Mouse (Mus musculus): ENCODE results near the gene Spen.

DNA sequence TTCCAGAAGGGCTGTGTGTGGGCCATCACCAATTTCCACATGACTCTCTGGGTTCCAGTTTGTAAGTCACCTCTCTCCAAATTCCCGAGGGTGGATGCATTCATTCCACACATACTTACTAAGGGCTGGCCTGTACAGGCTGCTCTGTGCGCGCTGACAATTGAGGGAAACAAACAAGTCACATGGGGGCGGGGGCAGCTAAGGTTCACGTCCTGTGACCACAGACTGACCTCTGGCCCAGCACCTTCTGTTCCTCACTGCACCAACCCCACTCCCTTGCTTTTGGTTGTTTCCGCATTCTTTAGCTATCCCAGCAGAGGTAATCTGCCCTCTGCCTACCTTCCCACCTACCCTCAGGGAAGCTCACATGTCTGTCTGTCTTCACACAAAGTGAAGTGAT lies 31.6 kb upstream of the Spen start:
- TF ChIP-seq CTCF (IDR thresholded peaks at IDR 0.05; ENCODE audit: low read depth, low read length) = no peak
- TF ChIP-seq POLR2A (IDR thresholded peaks at IDR 0.05; ENCODE audit: borderline replicate concordance, low read depth, low read length) = no peak
